In genomic region chr12:27139683-27140334, GRCm38 (mm10) we compare ENCODE assay signal across 10 mouse cellular contexts.
A peak's percentile ranks its signal among the peaks of the same experiment; 100 is the strongest.
DNase-seq lines count a peak whose midpoint lies in the region; ATAC-seq lines count a peak whose summit lies in the region.
"Had no signal": no experiment of that assay in that cellular context is flagged by ENCODE, and none has a peak within 500 bp of the region (broad histone marks: within the 10 kb centered on the region; RNA-seq: fewer than 3 reads in every experiment).

No protein-coding gene starts in this region.

- H3K36me3 ChIP-seq in liver, embryonic 12.5 days, result no peaks in the 10 kb centered on the region
- H3K36me3 ChIP-seq in forebrain, embryonic 10.5 days (replicated peaks), result no peaks in the 10 kb centered on the region
- H3K36me3 ChIP-seq in limb, embryonic 12.5 days, result no peaks in the 10 kb centered on the region
- H3K36me3 ChIP-seq in stomach, embryonic 15.5 days, result no peaks in the 10 kb centered on the region

- no peak overlapping the region for H3K4me2 ChIP-seq in liver, embryonic 12.5 days
- no peak overlapping the region for H3K4me2 ChIP-seq in limb, embryonic 12.5 days
- no peak overlapping the region for H3K4me2 ChIP-seq in stomach, embryonic 15.5 days

- H3K27ac ChIP-seq in liver, embryonic 12.5 days, result no peak overlapping the region
- peak overlapping the region; percentile 92 for H3K27ac ChIP-seq in forebrain, embryonic 10.5 days
- H3K27ac ChIP-seq in limb, embryonic 12.5 days, result peak overlapping the region; percentile 84
- peak overlapping the region; percentile 44; the same call in 1 of the 2 replicates for H3K27ac ChIP-seq in stomach, embryonic 15.5 days

- no peak for ATAC-seq in liver, embryonic 12.5 days
- ATAC-seq in limb, embryonic 12.5 days (ENCODE audit: insufficient number of reproducible peaks, insufficient read depth, low FRiP score, low TSS enrichment, low read depth), result 0 out of 2 replicates have a peak, but pooled peaks have one; percentile 45
- peak; percentile 54; the same call in 1 of the 2 replicates for ATAC-seq in stomach, embryonic 15.5 days (ENCODE audit: insufficient read depth, low FRiP score, low read depth)
- ATAC-seq in monocyte, adult 5-6 weeks (replicated peaks; ENCODE audit: insufficient number of reproducible peaks, low FRiP score, low TSS enrichment, poor library complexity, severe bottlenecking), result no peak

- peak; percentile 7 for DNase-seq in liver
- peak; percentile 45 for DNase-seq in forebrain, embryonic 10.5 days (ENCODE audit: extremely low spot score, low spot score)
- no peak for DNase-seq in right cerebral cortex, postnatal 25 days
- no peak for DNase-seq in layer of hippocampus, postnatal 10 days (ENCODE audit: low spot score in 2 of 2)
- DNase-seq: layer of hippocampus, adult 9-11 months had no signal

- H3K4me3 ChIP-seq in liver, embryonic 12.5 days, result no peak overlapping the region
- H3K4me3 ChIP-seq in forebrain, embryonic 10.5 days, result peak overlapping the region; percentile 27
- no peak overlapping the region for H3K4me3 ChIP-seq in limb, embryonic 12.5 days (replicated peaks)
- no peak overlapping the region for H3K4me3 ChIP-seq in stomach, embryonic 15.5 days (replicated peaks)
- H3K4me3 ChIP-seq: megakaryocyte, embryonic 14.5 days had no signal

- no peak overlapping the region for H3K9ac ChIP-seq in liver, embryonic 12.5 days
- no peak overlapping the region for H3K9ac ChIP-seq in limb, embryonic 12.5 days (replicated peaks)
- H3K9ac ChIP-seq in stomach, embryonic 15.5 days, result no peak overlapping the region

- H3K9me3 ChIP-seq in liver, embryonic 12.5 days (replicated peaks), result no peaks in the 10 kb centered on the region
- no peaks in the 10 kb centered on the region for H3K9me3 ChIP-seq in forebrain, embryonic 10.5 days
- no peaks in the 10 kb centered on the region for H3K9me3 ChIP-seq in limb, embryonic 12.5 days
- no peaks in the 10 kb centered on the region for H3K9me3 ChIP-seq in stomach, embryonic 15.5 days

- no peaks in the 10 kb centered on the region for H3K27me3 ChIP-seq in liver, embryonic 12.5 days (replicated peaks)
- peaks cover 2% of the 10 kb centered on the region; the same call in 1 of the 2 replicates for H3K27me3 ChIP-seq in forebrain, embryonic 10.5 days (ENCODE audit: poor library complexity, severe bottlenecking)
- no peaks in the 10 kb centered on the region for H3K27me3 ChIP-seq in limb, embryonic 12.5 days
- H3K27me3 ChIP-seq in stomach, embryonic 15.5 days (replicated peaks), result no peaks in the 10 kb centered on the region
- H3K27me3 ChIP-seq: megakaryocyte, embryonic 14.5 days had no signal

- H3K4me1 ChIP-seq in liver, embryonic 12.5 days, result no peaks in the 10 kb centered on the region
- H3K4me1 ChIP-seq in forebrain, embryonic 10.5 days, result peaks cover 81% of the 10 kb centered on the region
- peaks cover 58% of the 10 kb centered on the region for H3K4me1 ChIP-seq in limb, embryonic 12.5 days (replicated peaks)
- peaks cover 17% of the 10 kb centered on the region for H3K4me1 ChIP-seq in stomach, embryonic 15.5 days
- H3K4me1 ChIP-seq: megakaryocyte, embryonic 14.5 days had no signal

- WGBS in liver, embryonic 12.5 days (ENCODE audit: insufficient replicate concordance), result 52% methylated on average over 12 of the region's 13 CpGs
- 14% methylated on average over 10 of the region's 13 CpGs for WGBS in forebrain, embryonic 10.5 days
- 24% methylated on average over 12 of the region's 13 CpGs for WGBS in limb, embryonic 12.5 days
- WGBS in stomach, embryonic 15.5 days, result 35% methylated on average over 12 of the region's 13 CpGs

Comparison
In these comparisons a context has a peak if more than half of its experiments do, and no peak if none do; other contexts are left out.
1. DNase-seq: peak in liver (single experiment) and forebrain, embryonic 10.5 days (single experiment); none in right cerebral cortex, postnatal 25 days (single experiment) and layer of hippocampus, postnatal 10 days (0 of 2).
2. ATAC-seq: peak in limb, embryonic 12.5 days (single experiment) and stomach, embryonic 15.5 days (single experiment); none in liver, embryonic 12.5 days (single experiment) and monocyte, adult 5-6 weeks (single experiment).